Mouse (Mus musculus): Measurements from ENCODE around the gene Gng3. TPM values are rescaled to one million over a fixed set of nuclear protein-coding genes. Genes with fewer than 3 reads are reported as not detected.

Gng3 gene
- polyA plus RNA-seq, 1 experiment from 2014 or later: 1.6 TPM

GRCm38 (mm10) chr19:8802130-8802821 lies 36.7 kb downstream of the Gng3 start, which contains the start of gene Zbtb3:
Gene Zbtb3, plus strand, starts transcription at chr19:8802555.
- ATAC-seq (replicated peaks; ENCODE audit: low FRiP score, low read depth): peak; percentile 97
- Histone ChIP-seq H3K4me3 (replicated peaks; ENCODE audit: low read depth, low read length) (peak within 1 kb of the TSS; percentile 60), H3K9me3 (replicated peaks; ENCODE audit: low read length) (no peaks in the 10 kb centered on the region), H3K9ac (ENCODE audit: low read depth, low read length) (peak within 1 kb of the TSS; percentile 60), H3K36me3 (ENCODE audit: insufficient read depth, low read length) (peaks cover 12% of the 10 kb centered on the region; the same call in 1 of the 2 replicates), H3K4me2 (ENCODE audit: low read length) (peak within 1 kb of the TSS; percentile 65), H3K27ac (peak within 1 kb of the TSS; percentile 87), H3K27me3 (ENCODE audit: insufficient read depth, low read length) (no peaks in the 10 kb centered on the region), H3K4me1 (replicated peaks; ENCODE audit: insufficient read depth, low read length) (peaks cover 12% of the 10 kb centered on the region; the same call in 1 of the 2 replicates)
- peak; percentile 100 for DNase-seq (ENCODE audit: low spot score)
- WGBS: under 1% methylated on average over 30 of the region's 30 CpGs
- TF ChIP-seq CTCF (IDR thresholded peaks at IDR 0.05; ENCODE audit: low read depth): no peak

- H3K27me3 ChIP-seq (ENCODE audit: insufficient read depth, low read length): no peaks in the 10 kb centered on the region
- H3K4me1 ChIP-seq (replicated peaks; ENCODE audit: insufficient read depth, low read length): peaks cover 13% of the 10 kb centered on the region; the same call in 1 of the 2 replicates
- no peak overlapping the region for H3K9ac ChIP-seq (ENCODE audit: low read depth, low read length)
- H3K4me2 ChIP-seq (ENCODE audit: low read length): peak overlapping the region; percentile 61; the same call in 1 of the 2 replicates
- no peak overlapping the region for H3K4me3 ChIP-seq (replicated peaks; ENCODE audit: low read depth, low read length)
- peaks cover 14% of the 10 kb centered on the region for H3K36me3 ChIP-seq (ENCODE audit: insufficient read depth, low read length)
- TF ChIP-seq CTCF (IDR thresholded peaks at IDR 0.05; ENCODE audit: low read depth): no peak
- ATAC-seq (replicated peaks; ENCODE audit: low FRiP score, low read depth): no peak
- no peak for DNase-seq (ENCODE audit: low spot score)
- H3K9me3 ChIP-seq (replicated peaks; ENCODE audit: low read length): no peaks in the 10 kb centered on the region
- H3K27ac ChIP-seq: no peak overlapping the region
Observed at GRCm38 (mm10) chr19:8798947-8799315, 40.1 kb downstream of the Gng3 start.

- peak within 1 kb of the TSS; percentile 56 for H3K4me3 ChIP-seq (replicated peaks; ENCODE audit: low read depth, low read length)
- DNase-seq (ENCODE audit: low spot score) (peak; percentile 98), ATAC-seq (replicated peaks; ENCODE audit: low FRiP score, low read depth) (peak; percentile 78)
- under 1% methylated on average over 25 of the region's 25 CpGs for WGBS
- H3K9me3 ChIP-seq (replicated peaks; ENCODE audit: low read length): no peaks in the 10 kb centered on the region
- peak within 1 kb of the TSS; percentile 69 for H3K9ac ChIP-seq (ENCODE audit: low read depth, low read length)
- no peaks in the 10 kb centered on the region for H3K27me3 ChIP-seq (ENCODE audit: insufficient read depth, low read length)
- peaks cover 13% of the 10 kb centered on the region; the same call in 1 of the 2 replicates for H3K4me1 ChIP-seq (replicated peaks; ENCODE audit: insufficient read depth, low read length)
- H3K4me2 ChIP-seq (ENCODE audit: low read length): peak within 1 kb of the TSS; percentile 61
- no peak for TF ChIP-seq CTCF (IDR thresholded peaks at IDR 0.05; ENCODE audit: low read depth)
- H3K36me3 ChIP-seq (ENCODE audit: insufficient read depth, low read length): peaks cover 20% of the 10 kb centered on the region
- peak within 1 kb of the TSS; percentile 71 for H3K27ac ChIP-seq
Observed at GRCm38 (mm10) chr19:8798264-8798946, 40.6 kb downstream of the Gng3 start, which contains the start of gene Polr2g. Gene Polr2g, minus strand, starts transcription at chr19:8798577.

GRCm38 (mm10) chr19:8790171-8790570 lies 48.8 kb downstream of the Gng3 start:
- H3K9me3 ChIP-seq (replicated peaks; ENCODE audit: low read length): no peaks in the 10 kb centered on the region
- DNase-seq (ENCODE audit: low spot score) (no peak), ATAC-seq (replicated peaks; ENCODE audit: low FRiP score, low read depth) (no peak)
- no peak overlapping the region for H3K27ac ChIP-seq
- no peak for TF ChIP-seq CTCF (IDR thresholded peaks at IDR 0.05; ENCODE audit: low read depth)
- H3K36me3 ChIP-seq (ENCODE audit: insufficient read depth, low read length): peaks cover 21% of the 10 kb centered on the region
- no peak overlapping the region for H3K4me3 ChIP-seq (replicated peaks; ENCODE audit: low read depth, low read length)
- no peaks in the 10 kb centered on the region; the same call in 1 of the 2 replicates for H3K4me1 ChIP-seq (replicated peaks; ENCODE audit: insufficient read depth, low read length)
- H3K9ac ChIP-seq (ENCODE audit: low read depth, low read length): no peak overlapping the region
- no peak overlapping the region for H3K4me2 ChIP-seq (ENCODE audit: low read length)
- WGBS: 73% methylated on average over 7 of the region's 7 CpGs
- H3K27me3 ChIP-seq (ENCODE audit: insufficient read depth, low read length): no peaks in the 10 kb centered on the region

- H3K9me3 ChIP-seq (replicated peaks; ENCODE audit: low read length): no peaks in the 10 kb centered on the region
- H3K27me3 ChIP-seq (ENCODE audit: insufficient read depth, low read length): no peaks in the 10 kb centered on the region
- peaks cover 12% of the 10 kb centered on the region for H3K36me3 ChIP-seq (ENCODE audit: insufficient read depth, low read length)
- no peak for TF ChIP-seq CTCF (IDR thresholded peaks at IDR 0.05; ENCODE audit: low read depth)
- no peak overlapping the region for H3K4me2 ChIP-seq (ENCODE audit: low read length)
- no peak overlapping the region for H3K9ac ChIP-seq (ENCODE audit: low read depth, low read length)
- H3K4me1 ChIP-seq (replicated peaks; ENCODE audit: insufficient read depth, low read length): no peaks in the 10 kb centered on the region; the same call in 1 of the 2 replicates
- no peak for DNase-seq (ENCODE audit: low spot score)
- no peak for ATAC-seq (replicated peaks; ENCODE audit: low FRiP score, low read depth)
- H3K4me3 ChIP-seq (replicated peaks; ENCODE audit: low read depth, low read length): no peak overlapping the region
- 45% methylated on average over 1 of the region's 1 CpGs for WGBS
- H3K27ac ChIP-seq: no peak overlapping the region
Observed at GRCm38 (mm10) chr19:8789171-8789570, 49.8 kb downstream of the Gng3 start.

- H3K4me2 ChIP-seq (ENCODE audit: low read length): no peak overlapping the region
- ATAC-seq (replicated peaks; ENCODE audit: low FRiP score, low read depth) (no peak), DNase-seq (ENCODE audit: low spot score) (no peak)
- no peaks in the 10 kb centered on the region for H3K9me3 ChIP-seq (replicated peaks; ENCODE audit: low read length)
- 34% methylated on average over 3 of the region's 3 CpGs for WGBS
- no peak for TF ChIP-seq CTCF (IDR thresholded peaks at IDR 0.05; ENCODE audit: low read depth)
- no peaks in the 10 kb centered on the region for H3K27me3 ChIP-seq (ENCODE audit: insufficient read depth, low read length)
- no peaks in the 10 kb centered on the region; the same call in 1 of the 2 replicates for H3K4me1 ChIP-seq (replicated peaks; ENCODE audit: insufficient read depth, low read length)
- no peak overlapping the region for H3K27ac ChIP-seq
- H3K9ac ChIP-seq (ENCODE audit: low read depth, low read length): no peak overlapping the region
- H3K36me3 ChIP-seq (ENCODE audit: insufficient read depth, low read length): peaks cover 5% of the 10 kb centered on the region; the same call in 1 of the 2 replicates
- no peak overlapping the region for H3K4me3 ChIP-seq (replicated peaks; ENCODE audit: low read depth, low read length)
Observed at GRCm38 (mm10) chr19:8788521-8788920, 50.5 kb downstream of the Gng3 start.

Small RNAs within 50 kb of the gene (microRNA-seq; reads per million reads assigned to microRNA genes)
- gene Mir5136: not detected

Other genes with a start within 250 kb of the Gng3 start
- gene Slc22a8, start 247.9 kb downstream of the Gng3 start, polyA plus RNA-seq (2015; fragmentation: Nextera tagmentation; extraction: Ambion mirVana): 19.2 and 25.5 TPM in 2 replicates
- gene Slc22a6, start 221.2 kb downstream of the Gng3 start, polyA plus RNA-seq (2015; fragmentation: Nextera tagmentation; extraction: Ambion mirVana): 73.8 and 93.1 TPM in 2 replicates
- gene Chrm1, start 175.4 kb downstream of the Gng3 start, polyA plus RNA-seq (2015; fragmentation: Nextera tagmentation; extraction: Ambion mirVana): 0.17 and 0.18 TPM in 2 replicates
- 151 and 158 TPM in 2 replicates for gene Slc3a2, start 115.8 kb downstream of the Gng3 start, polyA plus RNA-seq (2015; fragmentation: Nextera tagmentation; extraction: Ambion mirVana)
- 71.3 and 77.7 TPM in 2 replicates for gene Wdr74, start 103.4 kb downstream of the Gng3 start, polyA plus RNA-seq (2015; fragmentation: Nextera tagmentation; extraction: Ambion mirVana)
- 0.75 and 1.1 TPM in 2 replicates for gene 1700092M07Rik, start 98.5 kb downstream of the Gng3 start, polyA plus RNA-seq (2015; fragmentation: Nextera tagmentation; extraction: Ambion mirVana)
- gene Stx5a, start 97.8 kb downstream of the Gng3 start, polyA plus RNA-seq (2015; fragmentation: Nextera tagmentation; extraction: Ambion mirVana): 105 and 115 TPM in 2 replicates
- gene Nxf1, start 82.1 kb downstream of the Gng3 start, polyA plus RNA-seq (2015; fragmentation: Nextera tagmentation; extraction: Ambion mirVana): 114 and 123 TPM in 2 replicates
- 248 and 286 TPM in 2 replicates for gene Tmem223, start 68.2 kb downstream of the Gng3 start, polyA plus RNA-seq (2015; fragmentation: Nextera tagmentation; extraction: Ambion mirVana)
- gene Tmem179b, start 64.7 kb downstream of the Gng3 start, polyA plus RNA-seq (2015; fragmentation: Nextera tagmentation; extraction: Ambion mirVana): 103 and 113 TPM in 2 replicates
- gene Taf6l, start 52.8 kb downstream of the Gng3 start, polyA plus RNA-seq (2015; fragmentation: Nextera tagmentation; extraction: Ambion mirVana): 28.4 and 28.6 TPM in 2 replicates
- 185 and 187 TPM in 2 replicates for gene Polr2g, start 40.6 kb downstream of the Gng3 start, polyA plus RNA-seq (2015; fragmentation: Nextera tagmentation; extraction: Ambion mirVana)
- 3.6 TPM in 2 replicates for gene Zbtb3, start 36.6 kb downstream of the Gng3 start, polyA plus RNA-seq (2015; fragmentation: Nextera tagmentation; extraction: Ambion mirVana)
- gene Ttc9c, start 19.9 kb downstream of the Gng3 start, polyA plus RNA-seq (2015; fragmentation: Nextera tagmentation; extraction: Ambion mirVana): 32.2 and 35.9 TPM in 2 replicates
- 5.5 and 6.3 TPM in 2 replicates for gene Hnrnpul2, start 19.2 kb downstream of the Gng3 start, polyA plus RNA-seq (2015; fragmentation: Nextera tagmentation; extraction: Ambion mirVana)
- gene AC129217.1, start 9.4 kb downstream of the Gng3 start, polyA plus RNA-seq (2015; fragmentation: Nextera tagmentation; extraction: Ambion mirVana): not detected in 2 replicates
- 57.0 and 60.1 TPM in 2 replicates for gene Bscl2, start 1.7 kb downstream of the Gng3 start, polyA plus RNA-seq (2015; fragmentation: Nextera tagmentation; extraction: Ambion mirVana)
- gene Lrrn4cl, start 11.6 kb upstream of the Gng3 start, polyA plus RNA-seq (2015; fragmentation: Nextera tagmentation; extraction: Ambion mirVana): 0.85 and 1.1 TPM in 2 replicates
- gene Ubxn1, start 32.3 kb upstream of the Gng3 start, polyA plus RNA-seq (2015; fragmentation: Nextera tagmentation; extraction: Ambion mirVana): 195 and 206 TPM in 2 replicates
- 94.5 and 97.4 TPM in 2 replicates for gene Uqcc3, start 41.7 kb upstream of the Gng3 start, polyA plus RNA-seq (2015; fragmentation: Nextera tagmentation; extraction: Ambion mirVana)
- gene Lbhd1, start 44.5 kb upstream of the Gng3 start, polyA plus RNA-seq (2015; fragmentation: Nextera tagmentation; extraction: Ambion mirVana): 69.8 and 70.8 TPM in 2 replicates
- not detected in 2 replicates for gene Gm49403, start 44.7 kb upstream of the Gng3 start, polyA plus RNA-seq (2015; fragmentation: Nextera tagmentation; extraction: Ambion mirVana)
- 69.0 and 76.7 TPM in 2 replicates for gene 1810009A15Rik, start 49.7 kb upstream of the Gng3 start, polyA plus RNA-seq (2015; fragmentation: Nextera tagmentation; extraction: Ambion mirVana)
- not detected in 2 replicates for gene Gm49416, start 49.7 kb upstream of the Gng3 start, polyA plus RNA-seq (2015; fragmentation: Nextera tagmentation; extraction: Ambion mirVana)
- 27.4 and 29.8 TPM in 2 replicates for gene Ints5, start 53.8 kb upstream of the Gng3 start, polyA plus RNA-seq (2015; fragmentation: Nextera tagmentation; extraction: Ambion mirVana)
- gene Ganab, start 58.9 kb upstream of the Gng3 start, polyA plus RNA-seq (2015; fragmentation: Nextera tagmentation; extraction: Ambion mirVana): 74.6 and 80.9 TPM in 2 replicates
- gene B3gat3, start 81.2 kb upstream of the Gng3 start, polyA plus RNA-seq (2015; fragmentation: Nextera tagmentation; extraction: Ambion mirVana): 44.0 and 45.1 TPM in 2 replicates
- gene Rom1, start 90.2 kb upstream of the Gng3 start, polyA plus RNA-seq (2015; fragmentation: Nextera tagmentation; extraction: Ambion mirVana): 5.7 and 6.0 TPM in 2 replicates
- gene Eml3, start 90.4 kb upstream of the Gng3 start, polyA plus RNA-seq (2015; fragmentation: Nextera tagmentation; extraction: Ambion mirVana): 25.5 and 26.2 TPM in 2 replicates
- gene Mta2, start 102.7 kb upstream of the Gng3 start, polyA plus RNA-seq (2015; fragmentation: Nextera tagmentation; extraction: Ambion mirVana): 103 and 116 TPM in 2 replicates
- 19.9 and 22.3 TPM in 2 replicates for gene Tut1, start 114.7 kb upstream of the Gng3 start, polyA plus RNA-seq (2015; fragmentation: Nextera tagmentation; extraction: Ambion mirVana)
- gene Eef1g, start 127.8 kb upstream of the Gng3 start, polyA plus RNA-seq (2015; fragmentation: Nextera tagmentation; extraction: Ambion mirVana): 328 and 354 TPM in 2 replicates
- gene Ahnak, start 150.1 kb upstream of the Gng3 start, polyA plus RNA-seq (2015; fragmentation: Nextera tagmentation; extraction: Ambion mirVana): 22.5 and 27.5 TPM in 2 replicates
- gene Scgb1a1, start 248.8 kb upstream of the Gng3 start, polyA plus RNA-seq (2015; fragmentation: Nextera tagmentation; extraction: Ambion mirVana): not detected in 2 replicates

Measured in kidney, postnatal 0 days (tissue).